Mouse (Mus musculus) forebrain, embryonic 14.5 days (tissue): ENCODE data around the gene Cyba. TPM values are rescaled to one million over a fixed set of nuclear protein-coding genes. Genes with fewer than 3 reads are reported as not detected.
A peak's percentile ranks its signal among the peaks of the same experiment; 100 is the strongest.

ENCODE experiments used
- ATAC-seq: fragments of 200-750 bp; cut with Nextera tagmentation; 2 replicates; pipeline ENCODE4 v1.8.0; 2017; ENCODE audit warnings: mild to moderate bottlenecking, moderate library complexity
- DNase-seq: peaks from one replicate; pipeline ENCODE4 v3.0.0-alpha.2; 2015; ENCODE audit warnings: low spot score
- H3K27ac ChIP-seq: fragments of 300-500 bp; sonication (generic); 2 replicates; pipeline ENCODE4 v1.5.1; 2014; ENCODE audit warnings: low read depth, mild to moderate bottlenecking, control low read depth, low read length, moderate library complexity
- H3K27me3 ChIP-seq: fragments of 300-500 bp; sonication (generic); replicated peaks from 2 replicates; pipeline ENCODE4 v1.6.1; 2014; ENCODE audit warnings: low read length, control low read depth, mixed read lengths; ENCODE audit not compliant: control insufficient read depth, insufficient read depth
- H3K36me3 ChIP-seq: fragments of 300-500 bp; sonication (generic); 2 replicates; pipeline ENCODE4 v1.6.1; 2014; ENCODE audit warnings: low read length, control low read depth; ENCODE audit not compliant: control insufficient read depth, insufficient read depth
- H3K4me1 ChIP-seq: fragments of 300-500 bp; sonication (generic); 2 replicates; pipeline ENCODE4 v1.6.1; 2014; ENCODE audit warnings: antibody characterized with exemption, low read length, control low read depth; ENCODE audit not compliant: control insufficient read depth, insufficient read depth
- H3K4me2 ChIP-seq: fragments of 300-500 bp; sonication (generic); 2 replicates; pipeline ENCODE4 v1.6.1; 2014; ENCODE audit warnings: mild to moderate bottlenecking, control low read depth, low read length
- H3K4me3 ChIP-seq: fragments of 300-500 bp; sonication (generic); 2 replicates; pipeline ENCODE4 v1.5.1; 2014; ENCODE audit warnings: low read depth, low read length, control low read depth
- H3K9ac ChIP-seq: fragments of 300-500 bp; sonication (generic); 2 replicates; pipeline ENCODE4 v1.6.1; 2014; ENCODE audit warnings: mild to moderate bottlenecking, low read length, control low read depth, moderate library complexity
- H3K9me3 ChIP-seq: fragments of 300-500 bp; sonication (generic); replicated peaks from 2 replicates; pipeline ENCODE4 v1.6.1; 2016; ENCODE audit warnings: low read length, control low read depth, mixed read lengths; ENCODE audit not compliant: control insufficient read depth
- WGBS: fragments of 180-500 bp; shearing (Covaris S2); extraction: QIAGEN DNeasy Blood & Tissue Kit; methylation state at CpG from one replicate; pipeline ENCODE4 v1.1.7; 2014; 5-methylcytosine and 5-hydroxymethylcytosine counted together
- polyA plus RNA-seq: library from polyadenylated mRNA; unstranded; fragments of >200 nt; fragmentation: Nextera tagmentation; extraction: Ambion mirVana; gene quantifications from 2 replicates; pipeline ENCODE4 v1.2.1, GENCODE M21; 2014

Gene Cyba
- polyA plus RNA-seq, 1 experiment from 2014 or later: 39.3 TPM

DNA sequence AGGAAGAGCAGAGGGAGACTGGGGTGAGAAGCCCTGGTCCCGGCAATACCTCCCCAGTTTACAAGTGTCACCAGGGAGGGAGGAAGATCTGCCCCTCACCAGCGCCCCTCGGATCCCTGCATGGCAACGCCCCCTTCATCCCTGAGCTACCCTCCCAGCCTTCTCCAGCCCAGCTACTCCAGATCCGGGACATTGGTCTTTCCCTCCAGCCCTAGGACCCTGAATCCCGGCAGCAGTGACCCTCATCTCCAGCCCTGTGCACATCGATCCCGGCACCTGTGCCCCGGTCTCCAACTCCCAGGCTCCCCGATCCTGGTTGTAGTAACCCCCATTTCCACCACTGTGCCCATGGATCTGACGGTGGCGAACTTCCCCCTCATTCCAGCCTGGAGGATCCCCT, 10.1 kb upstream of the Cyba start:
- no peak for DNase-seq
- Histone ChIP-seq H3K36me3 (peaks cover 9% of the 10 kb centered on the region), H3K4me1 (peaks cover 14% of the 10 kb centered on the region; the same call in 1 of the 2 replicates), H3K9me3 (no peaks in the 10 kb centered on the region), H3K9ac (peak overlapping the region; percentile 77), H3K4me3 (peak overlapping the region; percentile 70), H3K27me3 (no peaks in the 10 kb centered on the region), H3K27ac (peak overlapping the region; percentile 79), H3K4me2 (peak overlapping the region; percentile 94)
- WGBS: under 1% methylated on average over 12 of the region's 12 CpGs
- no peak for ATAC-seq

DNA sequence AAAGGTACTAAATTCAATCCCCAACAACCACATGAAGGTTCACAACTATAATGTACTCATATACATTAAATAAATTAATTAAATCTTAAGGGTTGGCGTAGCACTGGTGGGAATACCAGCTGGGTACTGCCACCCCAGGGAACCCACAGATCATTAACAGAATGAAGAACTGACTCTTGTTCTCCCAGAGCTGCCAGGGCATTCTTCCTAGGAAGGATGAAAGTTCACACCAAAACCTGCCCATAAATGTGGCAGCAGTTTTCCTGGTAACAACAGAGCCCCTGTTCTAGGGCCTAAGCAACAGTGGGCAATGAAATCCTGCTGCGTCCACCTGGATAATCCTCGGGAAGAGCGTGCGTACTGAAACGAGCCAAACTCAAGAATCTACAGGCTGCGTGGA, 9.6 kb upstream of the Cyba start:
- no peak for DNase-seq
- H3K27me3 ChIP-seq: no peaks in the 10 kb centered on the region
- H3K4me3 ChIP-seq: peak overlapping the region; percentile 70
- peak overlapping the region; percentile 94 for H3K4me2 ChIP-seq
- H3K36me3 ChIP-seq: peaks cover 13% of the 10 kb centered on the region
- peak overlapping the region; percentile 77 for H3K9ac ChIP-seq
- ATAC-seq: no peak
- peak overlapping the region; percentile 79; the same call in 1 of the 2 replicates for H3K27ac ChIP-seq
- no peaks in the 10 kb centered on the region for H3K9me3 ChIP-seq
- WGBS: 13% methylated on average over 7 of the region's 7 CpGs
- H3K4me1 ChIP-seq: peaks cover 14% of the 10 kb centered on the region; the same call in 1 of the 2 replicates

DNA sequence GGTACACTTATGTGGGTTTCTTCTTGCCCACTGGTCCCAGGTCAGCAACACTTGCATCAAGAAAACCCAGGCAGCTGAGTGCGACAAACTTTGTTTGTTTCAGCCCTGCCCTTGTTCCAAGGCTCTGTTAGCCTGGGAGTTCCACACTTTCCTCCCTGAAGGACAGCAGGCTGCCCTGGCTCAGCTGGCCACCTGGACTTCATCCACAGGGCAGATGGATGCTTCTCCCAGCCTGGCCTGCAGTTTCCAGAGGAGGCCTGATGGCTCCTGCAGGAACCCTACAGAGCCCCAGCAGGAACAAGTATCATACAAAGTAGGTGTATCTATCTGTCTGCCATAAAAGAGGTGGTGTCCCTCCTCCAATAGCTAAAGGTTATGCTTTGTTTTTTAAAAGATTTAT, 8.6 kb upstream of the Cyba start:
- no peak for DNase-seq
- no peak for ATAC-seq
- H3K4me1 ChIP-seq: peaks cover 14% of the 10 kb centered on the region; the same call in 1 of the 2 replicates
- no peak overlapping the region for H3K27ac ChIP-seq
- no peaks in the 10 kb centered on the region for H3K9me3 ChIP-seq
- H3K36me3 ChIP-seq: peaks cover 23% of the 10 kb centered on the region
- no peak overlapping the region for H3K4me2 ChIP-seq
- H3K9ac ChIP-seq: no peak overlapping the region
- H3K4me3 ChIP-seq: no peak overlapping the region
- WGBS: 97% methylated on average over 1 of the region's 1 CpGs
- no peaks in the 10 kb centered on the region for H3K27me3 ChIP-seq

DNA sequence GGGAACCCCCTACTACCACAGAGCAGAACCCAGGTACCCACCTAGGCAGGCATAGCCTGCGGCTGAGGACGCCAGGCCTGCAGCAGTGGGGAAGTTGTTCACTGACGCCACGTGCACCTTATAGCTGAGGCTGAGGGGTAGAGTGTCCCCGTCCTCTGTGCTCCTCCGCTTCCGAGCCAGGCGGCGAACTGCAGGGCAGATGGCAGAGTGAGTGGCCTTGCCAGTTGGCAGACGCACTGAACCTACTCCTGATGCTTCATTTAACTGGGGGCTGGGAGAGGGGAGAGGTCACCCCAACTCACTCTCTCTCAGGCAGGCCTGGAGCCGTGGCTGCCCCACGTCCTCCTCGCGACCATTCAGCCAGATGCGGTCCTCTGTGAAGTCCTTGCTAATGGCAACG, 6.6 kb upstream of the Cyba start:
- H3K36me3 ChIP-seq: peaks cover 40% of the 10 kb centered on the region
- DNase-seq (no peak), ATAC-seq (no peak)
- no peak overlapping the region for H3K4me2 ChIP-seq
- 93% methylated on average over 16 of the region's 16 CpGs for WGBS
- H3K4me1 ChIP-seq: peaks cover 5% of the 10 kb centered on the region; the same call in 1 of the 2 replicates
- H3K9me3 ChIP-seq: no peaks in the 10 kb centered on the region
- no peak overlapping the region for H3K4me3 ChIP-seq
- no peaks in the 10 kb centered on the region for H3K27me3 ChIP-seq
- H3K9ac ChIP-seq: no peak overlapping the region
- H3K27ac ChIP-seq: no peak overlapping the region

DNA sequence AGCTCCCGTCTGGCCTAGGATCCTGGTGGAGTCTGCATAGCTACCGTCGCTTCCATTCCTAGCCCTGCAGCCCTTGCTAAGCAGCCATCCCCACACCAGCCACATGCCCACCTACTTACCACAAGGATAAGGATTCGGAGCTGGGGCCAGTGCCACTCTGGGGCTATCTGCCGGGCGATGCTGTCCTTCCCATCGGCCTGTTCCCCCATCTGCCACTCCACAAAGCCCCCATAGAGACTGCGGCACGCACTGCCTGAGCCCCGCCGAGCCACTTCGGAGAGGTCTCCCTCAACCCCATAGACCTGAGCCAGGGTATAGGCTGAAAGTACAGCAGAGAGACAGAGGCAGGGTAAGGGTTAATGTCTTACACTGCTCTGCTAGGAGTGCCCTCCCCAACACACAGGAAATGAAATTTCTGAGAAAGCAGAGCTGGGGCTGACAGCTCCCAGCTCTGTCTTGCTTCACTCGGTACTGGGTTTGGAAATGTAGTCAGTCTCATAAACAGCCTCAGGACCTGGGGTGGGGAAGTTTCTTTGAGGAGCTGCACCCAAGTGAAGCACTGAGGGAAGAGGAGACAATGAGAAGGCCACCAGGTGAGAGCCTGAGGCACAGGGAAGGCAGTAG, 5.1 kb upstream of the Cyba start:
- Histone ChIP-seq H3K9me3 (no peaks in the 10 kb centered on the region), H3K4me2 (no peak overlapping the region), H3K36me3 (peaks cover 51% of the 10 kb centered on the region), H3K27ac (no peak overlapping the region), H3K4me3 (no peak overlapping the region), H3K4me1 (peaks cover 8% of the 10 kb centered on the region), H3K9ac (no peak overlapping the region), H3K27me3 (no peaks in the 10 kb centered on the region)
- DNase-seq (no peak), ATAC-seq (no peak)
- 93% methylated on average over 13 of the region's 13 CpGs for WGBS

DNA sequence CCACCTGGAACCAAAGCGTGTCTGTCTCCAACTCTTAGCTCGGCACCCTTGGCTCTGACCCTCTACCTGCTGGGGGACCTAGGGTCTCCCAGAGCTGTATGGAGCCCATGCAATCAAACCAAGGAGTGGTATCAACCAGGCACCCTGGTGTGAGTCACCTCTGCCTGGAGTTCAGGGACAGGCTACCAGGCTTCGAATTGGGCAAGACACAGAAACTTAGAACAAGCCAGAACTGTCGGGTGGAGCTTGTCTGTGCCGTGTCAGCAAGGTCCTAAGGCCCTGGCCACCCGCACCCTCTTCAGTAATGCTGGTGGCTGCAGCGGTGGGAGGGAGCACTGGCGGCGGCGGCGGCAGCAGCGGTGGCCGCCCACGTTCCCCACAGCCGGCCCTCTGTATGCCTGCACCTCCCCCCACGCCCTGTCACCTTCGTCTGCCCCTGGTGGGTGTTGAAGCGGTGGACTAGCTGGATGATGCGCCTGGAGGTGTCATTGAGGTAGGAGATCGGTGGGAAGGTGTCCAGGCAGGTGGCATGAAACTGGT, 3.9 kb upstream of the Cyba start:
- ATAC-seq (no peak), DNase-seq (no peak)
- Histone ChIP-seq H3K4me3 (no peak overlapping the region), H3K4me2 (no peak overlapping the region), H3K36me3 (peaks cover 51% of the 10 kb centered on the region), H3K9ac (no peak overlapping the region), H3K27me3 (no peaks in the 10 kb centered on the region), H3K9me3 (no peaks in the 10 kb centered on the region), H3K4me1 (peaks cover 4% of the 10 kb centered on the region; the same call in 1 of the 2 replicates), H3K27ac (no peak overlapping the region)
- WGBS: 90% methylated on average over 20 of the region's 20 CpGs

DNA sequence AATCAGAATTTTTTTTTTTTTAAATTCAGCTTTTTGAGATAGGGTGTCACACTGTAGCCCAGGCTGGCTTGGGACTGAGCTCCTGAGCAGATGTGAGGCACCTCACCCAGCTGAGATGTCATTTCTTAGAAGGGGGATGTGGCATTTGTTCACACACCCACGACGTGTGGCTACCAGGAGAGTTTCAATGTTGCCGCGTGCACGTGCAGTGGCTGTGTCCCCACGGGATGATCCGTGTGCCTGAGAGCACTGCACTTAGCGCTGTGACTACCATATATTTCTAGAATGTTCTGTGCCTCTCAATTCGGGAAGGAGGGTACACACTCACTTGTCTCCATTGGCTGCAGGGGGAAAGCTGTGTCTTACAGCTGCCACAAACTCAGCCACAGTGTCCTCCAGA, 3.4 kb upstream of the Cyba start:
- no peaks in the 10 kb centered on the region for H3K9me3 ChIP-seq
- H3K4me3 ChIP-seq: no peak overlapping the region
- H3K9ac ChIP-seq: no peak overlapping the region
- peaks cover 51% of the 10 kb centered on the region for H3K36me3 ChIP-seq
- ATAC-seq: no peak
- H3K4me1 ChIP-seq: peaks cover 4% of the 10 kb centered on the region; the same call in 1 of the 2 replicates
- H3K4me2 ChIP-seq: no peak overlapping the region
- 97% methylated on average over 9 of the region's 9 CpGs for WGBS
- no peak for DNase-seq
- no peak overlapping the region for H3K27ac ChIP-seq
- H3K27me3 ChIP-seq: no peaks in the 10 kb centered on the region

DNA sequence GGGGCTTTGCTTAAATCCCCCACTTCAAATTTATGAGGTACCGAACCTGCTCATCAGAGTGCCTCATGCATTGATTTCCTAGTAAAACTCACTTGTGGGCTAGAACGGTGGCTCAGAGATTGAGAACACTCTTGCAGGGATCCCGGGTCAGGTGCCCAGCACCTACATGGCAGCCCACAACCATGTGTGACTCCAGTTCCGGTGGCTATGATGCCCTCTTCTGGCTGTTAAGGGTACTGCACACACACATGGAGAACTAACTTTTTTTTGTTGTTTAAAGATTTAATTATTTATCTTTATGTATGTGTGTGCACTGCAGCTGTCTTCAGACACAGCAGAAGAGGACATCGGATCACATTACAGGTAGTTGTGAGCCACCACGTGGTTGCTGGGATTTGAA, 2.6 kb upstream of the Cyba start:
- H3K27ac ChIP-seq: no peak overlapping the region
- 92% methylated on average over 6 of the region's 6 CpGs for WGBS
- H3K27me3 ChIP-seq: no peaks in the 10 kb centered on the region
- no peak for ATAC-seq
- H3K4me3 ChIP-seq: no peak overlapping the region
- H3K4me1 ChIP-seq: peaks cover 4% of the 10 kb centered on the region; the same call in 1 of the 2 replicates
- H3K36me3 ChIP-seq: peaks cover 51% of the 10 kb centered on the region
- H3K9me3 ChIP-seq: no peaks in the 10 kb centered on the region
- H3K4me2 ChIP-seq: no peak overlapping the region
- no peak for DNase-seq
- H3K9ac ChIP-seq: no peak overlapping the region

DNA sequence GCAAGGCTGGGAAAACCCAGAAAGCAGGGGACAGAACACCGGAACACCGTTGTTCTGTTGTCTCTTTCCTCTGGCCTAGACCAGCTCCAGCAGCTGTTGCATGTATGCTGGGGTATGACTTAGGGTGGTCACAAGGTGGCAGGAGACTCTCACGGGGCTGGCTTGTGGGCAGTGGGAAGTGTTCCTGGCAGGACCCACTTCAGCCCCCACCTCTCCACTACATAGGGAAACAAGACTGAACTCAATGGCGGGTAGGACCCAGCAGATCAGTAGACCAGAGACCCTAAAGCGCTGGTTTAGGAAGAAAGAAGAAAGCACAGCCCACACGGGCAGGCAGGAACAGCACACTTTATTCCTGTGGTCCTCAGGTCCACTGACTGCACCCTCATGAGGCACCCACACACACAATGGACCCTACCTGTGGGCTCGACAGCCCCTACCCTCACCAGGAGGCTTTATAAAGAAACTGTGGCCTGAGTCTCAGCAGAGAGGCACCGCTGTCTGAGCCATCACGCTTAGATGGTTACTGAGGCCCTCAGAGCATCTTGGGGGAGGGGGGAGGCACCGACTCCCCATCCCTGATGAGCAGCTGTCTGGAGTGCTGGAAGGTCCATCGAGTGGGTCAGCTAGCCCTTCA, 657 bp upstream of the Cyba start:
- Histone ChIP-seq H3K4me1 (peaks cover 4% of the 10 kb centered on the region; the same call in 1 of the 2 replicates), H3K27me3 (no peaks in the 10 kb centered on the region), H3K4me2 (no peak overlapping the region), H3K9me3 (no peaks in the 10 kb centered on the region), H3K27ac (no peak overlapping the region), H3K9ac (no peak overlapping the region), H3K4me3 (no peak overlapping the region), H3K36me3 (peaks cover 43% of the 10 kb centered on the region)
- 75% methylated on average over 11 of the region's 11 CpGs for WGBS
- DNase-seq: no peak
- peak; percentile 32 for ATAC-seq
